Mouse (Mus musculus): ENCODE data around the gene Myo5a. TPM values are rescaled to one million over a fixed set of nuclear protein-coding genes. Genes with fewer than 3 reads are reported as not detected.
A peak's percentile ranks its signal among the peaks of the same experiment; 100 is the strongest.

The Myo5a gene
- polyA plus RNA-seq, 1 experiment from 2014 or later: 3.9 TPM

GRCm38 (mm10) chr9:75040566-75040965 is 30.2 kb upstream of the Myo5a start:
- no peak overlapping the region for H3K4me2 ChIP-seq
- 71% methylated on average over 2 of the region's 2 CpGs for WGBS (ENCODE audit: insufficient replicate concordance)
- no peaks in the 10 kb centered on the region for H3K27me3 ChIP-seq (replicated peaks)
- no peaks in the 10 kb centered on the region for H3K9me3 ChIP-seq (replicated peaks)
- no peak overlapping the region for H3K27ac ChIP-seq
- no peak for ATAC-seq
- peaks cover 36% of the 10 kb centered on the region for H3K36me3 ChIP-seq
- H3K9ac ChIP-seq: no peak overlapping the region
- H3K4me3 ChIP-seq: no peak overlapping the region
- peaks cover 40% of the 10 kb centered on the region for H3K4me1 ChIP-seq

GRCm38 (mm10) chr9:75041840-75042525 is 28.8 kb upstream of the Myo5a start:
- peaks cover 37% of the 10 kb centered on the region for H3K4me1 ChIP-seq
- no peak overlapping the region for H3K27ac ChIP-seq
- H3K9ac ChIP-seq: no peak overlapping the region
- no peaks in the 10 kb centered on the region for H3K27me3 ChIP-seq (replicated peaks)
- H3K9me3 ChIP-seq (replicated peaks): no peaks in the 10 kb centered on the region
- no peak overlapping the region for H3K4me2 ChIP-seq
- 73% methylated on average over 2 of the region's 2 CpGs for WGBS (ENCODE audit: insufficient replicate concordance)
- no peak for ATAC-seq
- peaks cover 48% of the 10 kb centered on the region for H3K36me3 ChIP-seq
- H3K4me3 ChIP-seq: no peak overlapping the region

GRCm38 (mm10) chr9:75043191-75043590 is 27.6 kb upstream of the Myo5a start:
- H3K9ac ChIP-seq: no peak overlapping the region
- WGBS (ENCODE audit: insufficient replicate concordance): 76% methylated on average over 2 of the region's 2 CpGs

GRCm38 (mm10) chr9:75047079-75047478 is 23.7 kb upstream of the Myo5a start:
- peaks cover 40% of the 10 kb centered on the region for H3K36me3 ChIP-seq
- no peaks in the 10 kb centered on the region for H3K27me3 ChIP-seq (replicated peaks)
- H3K4me1 ChIP-seq: peaks cover 10% of the 10 kb centered on the region; the same call in 1 of the 2 replicates
- H3K27ac ChIP-seq: no peak overlapping the region
- H3K4me3 ChIP-seq: no peak overlapping the region
- ATAC-seq: no peak
- no peak overlapping the region for H3K9ac ChIP-seq
- no peak overlapping the region for H3K4me2 ChIP-seq
- H3K9me3 ChIP-seq (replicated peaks): no peaks in the 10 kb centered on the region

More at GRCm38 (mm10) chr9:75043191-75043590, 27.6 kb upstream of the Myo5a start:
- Histone ChIP-seq H3K27me3 (replicated peaks) (no peaks in the 10 kb centered on the region), H3K27ac (no peak overlapping the region), H3K4me3 (no peak overlapping the region), H3K4me2 (no peak overlapping the region), H3K36me3 (peaks cover 53% of the 10 kb centered on the region), H3K9me3 (replicated peaks) (no peaks in the 10 kb centered on the region), H3K4me1 (peaks cover 31% of the 10 kb centered on the region)
- no peak for ATAC-seq

- no peak for ATAC-seq
- no peak overlapping the region for H3K4me3 ChIP-seq
- H3K4me2 ChIP-seq: no peak overlapping the region
- H3K4me1 ChIP-seq: peaks cover 10% of the 10 kb centered on the region; the same call in 1 of the 2 replicates
- 64% methylated on average over 3 of the region's 3 CpGs for WGBS (ENCODE audit: insufficient replicate concordance)
- no peak overlapping the region for H3K9ac ChIP-seq
- H3K27ac ChIP-seq: no peak overlapping the region
- H3K27me3 ChIP-seq (replicated peaks): no peaks in the 10 kb centered on the region
- no peaks in the 10 kb centered on the region for H3K9me3 ChIP-seq (replicated peaks)
- peaks cover 30% of the 10 kb centered on the region for H3K36me3 ChIP-seq
Measured at GRCm38 (mm10) chr9:75049100-75049499, 21.7 kb upstream of the Myo5a start.

- no peak for ATAC-seq
- no peaks in the 10 kb centered on the region for H3K27me3 ChIP-seq (replicated peaks)
- no peak overlapping the region for H3K4me3 ChIP-seq
- peaks cover 5% of the 10 kb centered on the region; the same call in 1 of the 2 replicates for H3K4me1 ChIP-seq
- no peak overlapping the region for H3K4me2 ChIP-seq
- H3K27ac ChIP-seq: no peak overlapping the region
- no peaks in the 10 kb centered on the region for H3K9me3 ChIP-seq (replicated peaks)
- 30% methylated on average over 3 of the region's 3 CpGs for WGBS (ENCODE audit: insufficient replicate concordance)
- H3K9ac ChIP-seq: no peak overlapping the region
- peaks cover 33% of the 10 kb centered on the region for H3K36me3 ChIP-seq
Measured at GRCm38 (mm10) chr9:75050003-75050402, 20.8 kb upstream of the Myo5a start.

GRCm38 (mm10) chr9:75051841-75052240 is 19.0 kb upstream of the Myo5a start:
- Histone ChIP-seq H3K9ac (no peak overlapping the region), H3K4me3 (no peak overlapping the region), H3K36me3 (peaks cover 29% of the 10 kb centered on the region), H3K27ac (no peak overlapping the region), H3K4me1 (no peaks in the 10 kb centered on the region), H3K9me3 (replicated peaks) (no peaks in the 10 kb centered on the region), H3K27me3 (replicated peaks) (no peaks in the 10 kb centered on the region), H3K4me2 (no peak overlapping the region)
- WGBS (ENCODE audit: insufficient replicate concordance): 76% methylated on average over 4 of the region's 4 CpGs
- ATAC-seq: no peak

GRCm38 (mm10) chr9:75055046-75055445 is 15.8 kb upstream of the Myo5a start:
- no peak for ATAC-seq
- Histone ChIP-seq H3K9ac (no peak overlapping the region), H3K4me1 (no peaks in the 10 kb centered on the region), H3K4me2 (no peak overlapping the region), H3K4me3 (no peak overlapping the region), H3K9me3 (replicated peaks) (no peaks in the 10 kb centered on the region), H3K36me3 (peaks cover 52% of the 10 kb centered on the region), H3K27ac (no peak overlapping the region), H3K27me3 (replicated peaks) (no peaks in the 10 kb centered on the region)
- 83% methylated on average over 5 of the region's 5 CpGs for WGBS (ENCODE audit: insufficient replicate concordance)

- Histone ChIP-seq H3K4me2 (no peak overlapping the region), H3K9ac (no peak overlapping the region), H3K4me1 (no peaks in the 10 kb centered on the region), H3K4me3 (no peak overlapping the region), H3K27ac (no peak overlapping the region), H3K27me3 (replicated peaks) (peaks cover 6% of the 10 kb centered on the region), H3K36me3 (peaks cover 4% of the 10 kb centered on the region), H3K9me3 (replicated peaks) (no peaks in the 10 kb centered on the region)
- 67% methylated on average over 9 of the region's 9 CpGs for WGBS (ENCODE audit: insufficient replicate concordance)
- no peak for ATAC-seq
Measured at GRCm38 (mm10) chr9:75064678-75065331, 6.0 kb upstream of the Myo5a start.

- under 1% methylated on average over 69 of the region's 92 CpGs for WGBS (ENCODE audit: insufficient replicate concordance)
- peak; percentile 99 for ATAC-seq
- Histone ChIP-seq H3K9me3 (replicated peaks) (no peaks in the 10 kb centered on the region), H3K36me3 (no peaks in the 10 kb centered on the region), H3K27me3 (replicated peaks) (peaks cover 38% of the 10 kb centered on the region), H3K9ac (peak overlapping the region; percentile 74), H3K4me1 (peaks cover 20% of the 10 kb centered on the region), H3K4me2 (peak overlapping the region; percentile 95), H3K27ac (peak overlapping the region; percentile 62), H3K4me3 (peak overlapping the region; percentile 67)
Measured at GRCm38 (mm10) chr9:75071029-75071705, 352 bp downstream of the Myo5a start.

- peak overlapping the region; percentile 74 for H3K9ac ChIP-seq
- H3K4me3 ChIP-seq: peak overlapping the region; percentile 67
- peak overlapping the region; percentile 62; the same call in 1 of the 2 replicates for H3K27ac ChIP-seq
- ATAC-seq: no peak
- H3K27me3 ChIP-seq (replicated peaks): peaks cover 38% of the 10 kb centered on the region
- no peaks in the 10 kb centered on the region for H3K9me3 ChIP-seq (replicated peaks)
- peak overlapping the region; percentile 95 for H3K4me2 ChIP-seq
- peaks cover 20% of the 10 kb centered on the region for H3K4me1 ChIP-seq
- WGBS (ENCODE audit: insufficient replicate concordance): under 1% methylated on average over 29 of the region's 29 CpGs
- H3K36me3 ChIP-seq: no peaks in the 10 kb centered on the region
Measured at GRCm38 (mm10) chr9:75071706-75072192, 934 bp downstream of the Myo5a start.

GRCm38 (mm10) chr9:75072361-75072760 is 1.5 kb downstream of the Myo5a start:
- H3K36me3 ChIP-seq: no peaks in the 10 kb centered on the region
- H3K4me3 ChIP-seq: peak overlapping the region; percentile 67
- no peak overlapping the region for H3K9ac ChIP-seq
- peaks cover 38% of the 10 kb centered on the region for H3K27me3 ChIP-seq (replicated peaks)
- no peak overlapping the region for H3K27ac ChIP-seq
- no peak for ATAC-seq
- peaks cover 20% of the 10 kb centered on the region for H3K4me1 ChIP-seq
- 38% methylated on average over 3 of the region's 3 CpGs for WGBS (ENCODE audit: insufficient replicate concordance)
- no peaks in the 10 kb centered on the region for H3K9me3 ChIP-seq (replicated peaks)
- H3K4me2 ChIP-seq: peak overlapping the region; percentile 95
